In the genomic region with DNA sequence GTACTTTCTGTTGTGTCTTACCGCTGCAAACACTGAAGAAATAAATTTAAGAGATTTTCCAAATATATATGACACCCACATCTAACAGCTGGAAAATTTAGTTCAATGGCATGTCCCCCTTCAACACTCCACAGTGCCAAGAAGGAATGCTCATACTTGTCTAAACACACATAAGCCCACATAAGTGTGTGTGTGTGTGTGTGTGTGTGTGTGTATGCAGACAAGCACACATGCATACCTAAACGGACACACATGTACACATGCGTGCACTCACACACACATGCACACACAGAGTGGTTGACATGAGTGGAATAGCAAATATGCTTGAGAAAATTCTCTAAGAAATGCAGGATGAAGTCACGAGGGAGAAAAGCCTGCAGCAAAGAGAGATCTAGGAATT, we compare ENCODE assay signal across 24 mouse cellular contexts. TPM values are rescaled to one million over a fixed set of nuclear protein-coding genes. Genes with fewer than 3 reads are reported as not detected.
DNase-seq lines count a peak whose midpoint lies in the region; ATAC-seq lines count a peak whose summit lies in the region.
"Had no signal": no experiment of that assay in that cellular context is flagged by ENCODE, and none has a peak within 500 bp of the region (broad histone marks: within the 10 kb centered on the region; RNA-seq: fewer than 3 reads in every experiment).

No protein-coding gene starts in this region.

- no peaks in the 10 kb centered on the region for H3K27me3 ChIP-seq in heart, embryonic 15.5 days
- no peaks in the 10 kb centered on the region for H3K27me3 ChIP-seq in lung, embryonic 16.5 days (ENCODE audit: control insufficient read depth, insufficient read depth, low read depth, low read length)
- no peaks in the 10 kb centered on the region for H3K27me3 ChIP-seq in limb, embryonic 13.5 days
- H3K27me3 ChIP-seq in stomach, embryonic 15.5 days (replicated peaks) = no peaks in the 10 kb centered on the region
- H3K27me3 ChIP-seq: CH12.LX; heart, embryonic 13.5 days; hindbrain, embryonic 13.5 days; Patski had no signal

- 0 out of 2 replicates have a peak, but pooled peaks cover 3% of the 10 kb centered on the region for H3K4me1 ChIP-seq in heart, embryonic 15.5 days (replicated peaks)
- peaks cover 5% of the 10 kb centered on the region for H3K4me1 ChIP-seq in lung, embryonic 16.5 days (replicated peaks; ENCODE audit: control insufficient read depth, insufficient read depth, low read length)
- H3K4me1 ChIP-seq in limb, embryonic 13.5 days = peaks cover 20% of the 10 kb centered on the region
- H3K4me1 ChIP-seq in stomach, embryonic 15.5 days = no peaks in the 10 kb centered on the region
- H3K4me1 ChIP-seq: heart, embryonic 13.5 days; hindbrain, embryonic 13.5 days had no signal

- peak overlapping the region; percentile 2; the same call in 1 of the 2 replicates for H3K27ac ChIP-seq in heart, embryonic 15.5 days
- no peak overlapping the region for H3K27ac ChIP-seq in lung, embryonic 16.5 days (ENCODE audit: low read length)
- peak overlapping the region; percentile 28; the same call in 1 of the 2 replicates for H3K27ac ChIP-seq in limb, embryonic 13.5 days
- peak overlapping the region; percentile 52; the same call in 1 of the 2 replicates for H3K27ac ChIP-seq in stomach, embryonic 15.5 days
- H3K27ac ChIP-seq: forebrain, embryonic 13.5 days; heart, embryonic 13.5 days; hindbrain, embryonic 13.5 days had no signal

- no peak overlapping the region for H3K4me3 ChIP-seq in heart, embryonic 15.5 days
- no peak overlapping the region for H3K4me3 ChIP-seq in lung, embryonic 16.5 days (ENCODE audit: low read length)
- H3K4me3 ChIP-seq in limb, embryonic 13.5 days = no peak overlapping the region
- no peak overlapping the region for H3K4me3 ChIP-seq in stomach, embryonic 15.5 days (replicated peaks)
- H3K4me3 ChIP-seq: forebrain, embryonic 13.5 days; heart, embryonic 13.5 days; hindbrain, embryonic 13.5 days had no signal

- H3K9ac ChIP-seq in heart, embryonic 15.5 days = no peak overlapping the region
- no peak overlapping the region for H3K9ac ChIP-seq in lung, embryonic 16.5 days (ENCODE audit: low read length)
- H3K9ac ChIP-seq in limb, embryonic 13.5 days = no peak overlapping the region
- H3K9ac ChIP-seq in stomach, embryonic 15.5 days = no peak overlapping the region
- H3K9ac ChIP-seq: forebrain, embryonic 13.5 days; forebrain, postnatal 0 days; heart, embryonic 13.5 days; hindbrain, embryonic 13.5 days had no signal

- WGBS in heart, embryonic 15.5 days = 68% methylated on average over 4 of the region's 4 CpGs
- WGBS in lung, embryonic 16.5 days = 53% methylated on average over 4 of the region's 4 CpGs
- 69% methylated on average over 4 of the region's 4 CpGs for WGBS in limb, embryonic 13.5 days
- 46% methylated on average over 4 of the region's 4 CpGs for WGBS in stomach, embryonic 15.5 days

- DNase-seq in heart, adult 8-10 months (ENCODE audit: low spot score) = no peak
- DNase-seq in lung, postnatal 25 days (ENCODE audit: low spot score) = no peak
- no peak for DNase-seq in left cerebral cortex, adult 11 months (ENCODE audit: low spot score)
- DNase-seq: adrenal gland, postnatal 14 days; cerebellum, adult 11-12 months; cerebellum, adult 9-10 months; cerebellum, postnatal 25 days; forebrain, postnatal 0 days; gastrocnemius, postnatal 14 days; heart, postnatal 14 days had no signal

- ATAC-seq in heart, embryonic 15.5 days (replicated peaks; ENCODE audit: insufficient number of reproducible peaks, insufficient read depth, low FRiP score, low read depth) = no peak
- peak; percentile 64; the same call in 1 of the 2 replicates for ATAC-seq in lung, embryonic 16.5 days (ENCODE audit: low read depth)
- ATAC-seq in limb, embryonic 13.5 days (ENCODE audit: low FRiP score, low read depth) = no peak
- ATAC-seq in stomach, embryonic 15.5 days (ENCODE audit: insufficient read depth, low FRiP score, low read depth) = no peak
- ATAC-seq: activated CD4-positive, CD25-positive, alpha-beta regulatory T cell, adult 4 months; forebrain, embryonic 13.5 days; forebrain, postnatal 0 days; Patski had no signal

- no peaks in the 10 kb centered on the region for H3K9me3 ChIP-seq in heart, embryonic 15.5 days (replicated peaks)
- no peaks in the 10 kb centered on the region for H3K9me3 ChIP-seq in lung, embryonic 16.5 days (ENCODE audit: control insufficient read depth, low read length)
- no peaks in the 10 kb centered on the region for H3K9me3 ChIP-seq in limb, embryonic 13.5 days
- no peaks in the 10 kb centered on the region for H3K9me3 ChIP-seq in stomach, embryonic 15.5 days
- H3K9me3 ChIP-seq: forebrain, embryonic 13.5 days; heart, embryonic 13.5 days; hindbrain, embryonic 13.5 days had no signal

- no peak overlapping the region for H3K4me2 ChIP-seq in heart, embryonic 15.5 days
- no peak overlapping the region for H3K4me2 ChIP-seq in lung, embryonic 16.5 days (ENCODE audit: low read depth, low read length)
- H3K4me2 ChIP-seq in limb, embryonic 13.5 days (replicated peaks) = no peak overlapping the region
- no peak overlapping the region for H3K4me2 ChIP-seq in stomach, embryonic 15.5 days
- H3K4me2 ChIP-seq: forebrain, embryonic 13.5 days; heart, embryonic 13.5 days; hindbrain, embryonic 13.5 days had no signal

- H3K36me3 ChIP-seq in heart, embryonic 15.5 days = no peaks in the 10 kb centered on the region
- H3K36me3 ChIP-seq in lung, embryonic 16.5 days (ENCODE audit: control insufficient read depth, insufficient read depth, low read length) = no peaks in the 10 kb centered on the region
- H3K36me3 ChIP-seq in limb, embryonic 13.5 days = no peaks in the 10 kb centered on the region
- H3K36me3 ChIP-seq in stomach, embryonic 15.5 days = no peaks in the 10 kb centered on the region
- H3K36me3 ChIP-seq: heart, embryonic 13.5 days; hindbrain, embryonic 13.5 days had no signal

RNA-seq across cellular contexts. Expression of a gene that starts 12.4 kb away (rescaled TPM):
- polyA plus RNA-seq in heart, embryonic 15.5 days (2015; fragmentation: Nextera tagmentation; extraction: Ambion mirVana) = not detected in 2 replicates
- total RNA-seq in heart, adult 8-10 months (2022) = not detected
- polyA plus RNA-seq in lung, embryonic 16.5 days (2015; fragmentation: Nextera tagmentation; extraction: Ambion mirVana) = 0.24 and 0.25 TPM in 2 replicates
- polyA plus RNA-seq in limb, embryonic 13.5 days (2015; fragmentation: Nextera tagmentation; extraction: Ambion mirVana) = 1.1 and 1.3 TPM in 2 replicates
- 0.14 and 0.34 TPM in 2 replicates for polyA plus RNA-seq in stomach, embryonic 15.5 days (2015; fragmentation: Nextera tagmentation; extraction: Ambion mirVana)
- total RNA-seq: adrenal gland, adult 18-20 months; adrenal gland, postnatal 14 days; CH12.LX; gastrocnemius, adult 18-20 months; gastrocnemius, postnatal 14 days; heart, postnatal 14 days; hematopoietic stem cell, adult 5-6 weeks had no signal
- polyA plus RNA-seq: activated CD4-positive, CD25-positive, alpha-beta regulatory T cell, adult 4 months; forebrain, postnatal 0 days; gonadal fat pad, adult 2 months; hindbrain, embryonic 13.5 days; Patski had no signal

RNA-seq across cellular contexts. Expression of a gene that starts 12.8 kb away (rescaled TPM):
- 9.0 and 10.1 TPM in 2 replicates for polyA plus RNA-seq in heart, embryonic 15.5 days (2015; fragmentation: Nextera tagmentation; extraction: Ambion mirVana)
- total RNA-seq in heart, adult 8-10 months (2022) = 10 to 100 TPM in 3 of 4 experiments, 1 to 10 TPM in 1; 9.2 to 12.5 (median 11.1) TPM
- polyA plus RNA-seq in lung, embryonic 16.5 days (2015; fragmentation: Nextera tagmentation; extraction: Ambion mirVana) = 15.7 and 17.9 TPM in 2 replicates
- 13.5 and 13.8 TPM in 2 replicates for polyA plus RNA-seq in limb, embryonic 13.5 days (2015; fragmentation: Nextera tagmentation; extraction: Ambion mirVana)
- polyA plus RNA-seq in stomach, embryonic 15.5 days (2015; fragmentation: Nextera tagmentation; extraction: Ambion mirVana) = 15.1 and 15.9 TPM in 2 replicates
